Mouse (Mus musculus) Muller cell, postnatal 12 days (primary cell): ENCODE data around the gene Gria1.

Experiments used
- DNase-seq: peaks from one replicate; pipeline ENCODE4 v3.0.0-alpha.2; 2015; ENCODE audit errors: inconsistent ontology term

Gene Gria1

GRCm38 (mm10) chr11:57051666-57052562 is 40.7 kb downstream of the Gria1 start:
- DNase-seq = peak; percentile 76

GRCm38 (mm10) chr11:57062441-57062840 is 51.3 kb downstream of the Gria1 start:
- DNase-seq = no peak

GRCm38 (mm10) chr11:57070196-57070901 is 59.2 kb downstream of the Gria1 start:
- DNase-seq = no peak

- DNase-seq = no peak
Observed at GRCm38 (mm10) chr11:57072171-57072570, 61.0 kb downstream of the Gria1 start.

- peak; percentile 24 for DNase-seq
Observed at GRCm38 (mm10) chr11:57079423-57079822, 68.2 kb downstream of the Gria1 start.

- peak; percentile 47 for DNase-seq
Observed at GRCm38 (mm10) chr11:57089527-57089926, 78.3 kb downstream of the Gria1 start.

GRCm38 (mm10) chr11:57090705-57091104 is 79.5 kb downstream of the Gria1 start:
- peak; percentile 34 for DNase-seq

GRCm38 (mm10) chr11:57091276-57091914 is 80.2 kb downstream of the Gria1 start:
- DNase-seq = peak; percentile 97

GRCm38 (mm10) chr11:57100491-57100890 is 89.3 kb downstream of the Gria1 start:
- no peak for DNase-seq

GRCm38 (mm10) chr11:57103751-57104254 is 92.6 kb downstream of the Gria1 start:
- peak; percentile 21 for DNase-seq

- DNase-seq = peak; percentile 27
Observed at GRCm38 (mm10) chr11:57105683-57106082, 94.5 kb downstream of the Gria1 start.

GRCm38 (mm10) chr11:57112386-57112785 is 101.2 kb downstream of the Gria1 start:
- DNase-seq = peak; percentile 46

GRCm38 (mm10) chr11:57114410-57114809 is 103.2 kb downstream of the Gria1 start:
- no peak for DNase-seq

GRCm38 (mm10) chr11:57127066-57127465 is 115.9 kb downstream of the Gria1 start:
- DNase-seq = no peak

- peak; percentile 81 for DNase-seq
Observed at GRCm38 (mm10) chr11:57140162-57140780, 129.1 kb downstream of the Gria1 start.

GRCm38 (mm10) chr11:57143681-57144080 is 132.5 kb downstream of the Gria1 start:
- DNase-seq = peak; percentile 90

- peak; percentile 39 for DNase-seq
Observed at GRCm38 (mm10) chr11:57145192-57145591, 134.0 kb downstream of the Gria1 start.

GRCm38 (mm10) chr11:57145704-57146103 is 134.5 kb downstream of the Gria1 start:
- DNase-seq = peak; percentile 71

GRCm38 (mm10) chr11:57151674-57152073 is 140.5 kb downstream of the Gria1 start:
- no peak for DNase-seq

GRCm38 (mm10) chr11:57154998-57155397 is 143.8 kb downstream of the Gria1 start:
- no peak for DNase-seq

- DNase-seq = no peak
Observed at GRCm38 (mm10) chr11:57159412-57159811, 148.2 kb downstream of the Gria1 start.

GRCm38 (mm10) chr11:57160076-57160475 is 148.9 kb downstream of the Gria1 start:
- no peak for DNase-seq
